Mouse (Mus musculus) myocyte (in vitro differentiated cells): ENCODE results near the gene Hsd3b1. TPM values are rescaled to one million over a fixed set of nuclear protein-coding genes. Genes with fewer than 3 reads are reported as not detected.

Source experiments
- polyA plus RNA-seq: library from polyadenylated mRNA; unstranded; fragments of >200 nt; fragmentation: generic; extraction: Trizol; gene quantifications from one replicate; pipeline ENCODE4 v1.2.1, GENCODE M21; 2012; ENCODE audit warnings: missing spikeins

The Hsd3b1 gene
- polyA plus RNA-seq, 1 experiment = not detected

Other genes with a start within 250 kb of the Hsd3b1 start
- gene Hsd3b5, start 229.5 kb downstream of the Hsd3b1 start, polyA plus RNA-seq = not detected
- gene Hsd3b2, start 135.3 kb downstream of the Hsd3b1 start, polyA plus RNA-seq = not detected
- gene Hsd3b3, start 96.7 kb downstream of the Hsd3b1 start, polyA plus RNA-seq = not detected
- gene Hsd3b6, start 45.4 kb downstream of the Hsd3b1 start, polyA plus RNA-seq = not detected
- not detected for gene Hao2, start 33.4 kb upstream of the Hsd3b1 start, polyA plus RNA-seq